Mouse (Mus musculus): ENCODE results near the gene Enah.

The Enah gene

DNA sequence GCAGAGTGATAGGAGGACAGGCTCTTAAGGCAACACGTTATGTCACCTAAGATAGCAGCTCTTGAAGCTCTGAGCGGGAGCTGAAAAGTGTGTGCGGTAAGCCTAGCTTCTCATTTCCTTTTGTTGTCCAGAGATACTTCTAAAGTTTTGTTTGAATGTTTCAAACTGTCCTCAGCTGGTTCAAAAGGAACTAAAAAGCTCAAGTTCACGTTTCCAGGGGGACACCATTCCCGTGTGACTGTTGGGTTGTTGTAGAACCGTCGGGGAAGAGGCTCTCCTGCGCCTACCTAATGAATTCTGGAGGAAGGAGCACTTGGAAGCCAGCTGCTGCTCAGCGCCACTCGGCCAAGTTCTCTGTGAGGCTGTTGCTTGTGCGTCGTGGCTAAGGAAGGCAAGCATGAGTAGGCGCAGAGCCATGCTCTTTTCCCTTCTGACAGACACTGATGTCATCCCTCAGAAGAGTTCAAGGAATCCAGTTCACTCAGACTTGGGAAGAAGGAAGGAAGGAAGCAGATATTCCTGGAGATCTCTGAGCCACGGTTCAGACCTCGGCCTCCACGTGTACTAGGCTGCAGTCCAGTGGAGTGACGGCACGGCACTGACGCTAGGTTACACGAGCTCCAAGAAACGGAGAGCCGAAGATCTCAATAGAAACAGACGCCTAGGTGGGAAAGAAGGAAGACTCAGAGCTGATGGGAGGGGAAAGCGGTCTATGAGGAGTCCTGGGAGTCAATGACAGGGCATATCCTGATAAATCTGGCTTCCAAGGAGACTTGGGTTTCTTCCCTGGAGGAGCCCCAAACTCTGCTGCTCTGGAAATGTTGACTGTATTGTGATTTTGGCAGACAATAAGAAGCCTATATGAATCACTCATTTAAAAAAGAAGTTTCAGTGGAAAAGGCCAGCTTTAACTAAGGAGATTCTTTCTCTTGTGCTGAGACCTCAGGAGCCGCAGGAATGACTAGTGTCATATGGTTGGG lies 8.7 kb upstream of the Enah start:
- no peak for DNase-seq (ENCODE audit: low read depth, low spot score)

DNA sequence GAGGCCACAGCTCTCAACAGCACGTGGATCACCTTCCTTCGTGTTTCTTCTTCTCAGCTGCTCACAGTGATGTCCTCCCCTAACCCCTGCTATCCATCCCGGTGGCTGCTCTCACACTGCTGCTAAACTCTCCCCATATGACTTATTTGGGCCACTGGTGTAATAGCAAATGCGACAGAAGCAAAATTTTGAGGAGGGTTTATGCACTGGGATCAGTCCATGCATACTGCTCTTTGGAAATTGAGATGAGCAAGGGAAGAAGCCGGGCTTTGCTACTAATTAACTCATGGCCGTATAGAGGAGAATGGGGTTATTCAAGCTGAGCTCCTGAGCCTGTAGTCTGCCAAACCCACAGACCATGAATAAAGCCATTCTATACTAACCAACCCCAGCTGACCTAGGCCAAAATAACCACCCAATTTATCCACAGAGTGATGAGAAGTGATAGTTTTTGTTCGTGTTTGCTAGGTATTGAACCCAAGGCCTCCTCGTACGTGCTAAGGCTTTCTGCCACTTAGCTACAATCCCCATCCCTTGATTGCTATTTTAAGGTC lies 7.7 kb upstream of the Enah start:
- no peak for DNase-seq (ENCODE audit: low read depth, low spot score)

- no peak for DNase-seq (ENCODE audit: low read depth, low spot score)
Observed at GRCm38 (mm10) chr1:182026821-182027220, 7.0 kb upstream of the Enah start.

GRCm38 (mm10) chr1:182026120-182026519 lies 6.3 kb upstream of the Enah start:
- no peak for DNase-seq (ENCODE audit: low read depth, low spot score)

GRCm38 (mm10) chr1:182021691-182022299 lies 2.0 kb upstream of the Enah start:
- DNase-seq (ENCODE audit: low read depth, low spot score) = no peak

- DNase-seq (ENCODE audit: low read depth, low spot score) = no peak
Observed at GRCm38 (mm10) chr1:182020831-182021460, 1.2 kb upstream of the Enah start.

GRCm38 (mm10) chr1:182019266-182019925 lies 394 bp downstream of the Enah start:
- DNase-seq (ENCODE audit: low read depth, low spot score) = peak; percentile 34

DNA sequence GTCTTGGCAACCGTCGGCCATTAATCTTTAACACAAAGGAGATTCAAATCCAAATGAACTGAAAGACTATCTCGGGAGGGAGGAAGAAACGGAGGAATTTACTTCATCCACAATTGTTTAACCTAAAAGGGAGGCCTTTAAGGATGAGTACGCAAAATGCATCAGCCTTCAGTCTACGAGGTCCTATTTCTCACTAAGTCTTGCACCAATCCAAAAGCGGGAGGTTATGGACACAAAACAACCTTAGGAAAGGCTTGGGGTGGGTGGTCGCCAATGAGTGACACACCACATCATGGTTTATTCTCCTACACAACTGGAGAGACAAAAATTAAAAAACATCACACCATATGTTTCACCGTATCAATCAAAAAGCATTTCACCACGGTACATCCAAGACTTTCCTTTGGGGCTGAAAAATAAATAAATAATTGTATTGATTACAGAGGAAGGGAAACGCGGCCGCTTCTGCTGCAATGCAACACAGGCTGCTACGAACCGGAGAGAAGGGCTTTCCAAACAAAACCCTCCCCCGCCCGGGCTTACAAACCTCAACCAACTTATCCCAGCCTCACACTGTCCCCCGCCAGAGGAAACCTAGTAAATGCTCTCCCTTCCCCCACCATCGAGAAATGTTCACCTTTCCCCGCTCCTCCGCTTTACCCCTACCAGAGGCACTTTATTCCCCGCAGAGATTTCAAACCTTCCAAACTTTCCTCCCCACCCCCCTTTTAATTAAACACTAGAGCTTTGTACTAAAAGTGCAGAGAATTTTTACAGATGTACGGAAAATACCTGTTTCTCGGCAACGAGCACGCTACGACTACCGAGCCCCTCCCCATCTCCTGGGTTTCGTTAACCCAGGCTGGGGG lies 1.2 kb downstream of the Enah start:
- DNase-seq (ENCODE audit: low read depth, low spot score) = peak; percentile 74

GRCm38 (mm10) chr1:182005831-182006230 lies 14.0 kb downstream of the Enah start:
- DNase-seq (ENCODE audit: low read depth, low spot score) = no peak

DNA sequence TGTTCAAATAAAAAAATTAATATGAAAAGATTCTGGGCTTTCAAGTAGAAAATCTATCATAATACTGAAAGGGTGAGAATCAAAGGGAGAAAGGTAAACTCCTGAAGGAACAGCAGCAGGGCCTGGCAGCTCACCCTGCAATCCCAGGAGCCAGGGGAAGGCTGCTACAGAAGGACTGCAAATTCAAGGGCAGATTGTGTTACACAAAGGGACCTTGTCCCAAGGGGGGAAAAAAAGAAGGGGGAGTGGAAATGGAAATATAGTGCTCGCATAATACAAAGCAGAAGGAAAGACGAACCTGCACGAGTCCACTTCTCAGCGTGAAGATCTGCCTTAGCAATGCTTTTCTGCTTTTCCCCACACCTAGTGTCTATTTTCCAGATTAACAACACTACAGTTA lies 21.1 kb downstream of the Enah start:
- DNase-seq (ENCODE audit: low read depth, low spot score) = peak; percentile 42

GRCm38 (mm10) chr1:181997791-181998190 lies 22.0 kb downstream of the Enah start:
- DNase-seq (ENCODE audit: low read depth, low spot score) = no peak

DNA sequence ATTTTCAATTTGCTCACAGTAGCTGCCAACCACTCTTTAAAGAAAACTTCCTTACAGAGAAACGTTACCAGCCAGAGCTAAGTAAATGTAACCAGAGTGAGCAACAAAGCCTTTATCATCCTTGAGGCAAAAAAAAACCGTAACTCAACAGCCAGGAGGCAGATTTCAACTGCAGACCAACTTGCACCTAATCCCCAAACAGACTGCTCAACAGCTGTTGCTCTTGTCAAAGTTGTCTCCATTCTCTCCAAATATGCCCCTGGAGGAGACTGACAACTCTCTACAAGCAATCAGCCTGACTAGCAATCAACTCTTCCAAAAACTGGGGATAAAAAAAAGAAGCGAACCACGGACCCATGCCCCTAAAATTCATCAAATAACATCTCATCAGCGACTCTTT lies 26.2 kb downstream of the Enah start:
- no peak for DNase-seq (ENCODE audit: low read depth, low spot score)

GRCm38 (mm10) chr1:181988367-181988766 lies 31.4 kb downstream of the Enah start:
- no peak for DNase-seq (ENCODE audit: low read depth, low spot score)

DNA sequence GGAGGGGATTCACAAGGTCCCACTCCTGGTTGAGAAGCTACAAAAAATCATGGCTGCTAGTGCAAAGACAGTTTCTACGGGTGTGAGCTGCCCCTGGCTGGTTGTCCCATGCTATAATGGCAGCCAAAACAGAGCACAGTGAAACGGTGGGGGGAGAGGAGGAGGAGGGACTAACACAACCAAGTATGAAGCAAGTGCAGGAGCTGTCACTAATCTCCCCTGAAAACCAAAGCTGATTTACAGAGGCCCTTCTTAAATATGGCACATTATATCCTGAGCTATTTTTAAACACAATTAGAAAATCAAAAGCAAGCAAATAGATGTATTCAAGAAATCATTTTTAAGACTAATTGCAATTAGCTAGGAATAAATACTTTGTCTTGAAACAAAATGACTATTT lies 32.6 kb downstream of the Enah start:
- no peak for DNase-seq (ENCODE audit: low read depth, low spot score)

GRCm38 (mm10) chr1:181985880-181986279 lies 33.9 kb downstream of the Enah start:
- no peak for DNase-seq (ENCODE audit: low read depth, low spot score)

GRCm38 (mm10) chr1:181984811-181985210 lies 35.0 kb downstream of the Enah start:
- DNase-seq (ENCODE audit: low read depth, low spot score) = peak; percentile 15

GRCm38 (mm10) chr1:181980017-181980719 lies 39.6 kb downstream of the Enah start:
- no peak for DNase-seq (ENCODE audit: low read depth, low spot score)

DNA sequence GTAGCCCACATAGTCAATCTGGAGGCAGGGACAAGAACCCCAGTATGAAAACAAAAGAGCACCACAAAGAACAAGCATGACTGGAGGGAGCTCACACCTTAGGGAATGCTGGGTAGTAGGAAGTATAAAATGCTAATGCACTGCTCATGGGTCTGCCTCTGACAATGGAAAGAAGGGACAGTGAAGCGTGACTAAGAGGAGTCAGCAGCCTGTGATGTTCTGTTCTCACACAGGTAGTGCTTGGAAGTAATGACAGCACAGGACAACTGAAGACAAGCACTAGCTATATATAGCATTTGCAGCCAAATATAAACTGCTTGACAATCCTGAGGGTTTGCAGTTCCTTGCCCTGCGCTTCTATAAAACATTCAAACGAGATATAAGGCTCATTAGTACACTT lies 44.3 kb downstream of the Enah start:
- no peak for DNase-seq (ENCODE audit: low read depth, low spot score)

- no peak for DNase-seq (ENCODE audit: low read depth, low spot score)
Observed at GRCm38 (mm10) chr1:181974897-181975296, 44.9 kb downstream of the Enah start.

DNA sequence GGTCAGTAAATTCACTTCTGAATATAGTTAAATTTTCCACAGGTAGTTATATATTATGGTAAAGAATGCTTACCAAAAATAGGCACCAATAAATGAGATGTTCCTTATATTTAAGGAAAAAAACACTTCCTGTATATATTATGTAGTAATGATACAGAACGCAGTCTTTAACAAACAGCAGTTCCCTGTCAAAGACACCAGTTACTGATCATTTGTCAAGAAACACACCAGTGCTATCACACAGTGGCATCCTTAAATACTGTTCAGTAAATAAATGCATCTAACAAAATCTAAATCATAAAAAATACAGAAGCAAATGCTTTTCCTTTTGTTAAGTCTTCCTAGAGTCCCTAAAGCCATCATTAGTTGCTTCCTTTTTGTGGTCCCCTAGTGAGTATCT lies 54.5 kb downstream of the Enah start:
- no peak for DNase-seq (ENCODE audit: low read depth, low spot score)
